Mouse (Mus musculus): ENCODE data around the gene Thtpa. TPM values are rescaled to one million over a fixed set of nuclear protein-coding genes. Genes with fewer than 3 reads are reported as not detected.
A peak's percentile ranks its signal among the peaks of the same experiment; 100 is the strongest.

Thtpa gene
- polyA plus RNA-seq, 1 experiment from 2014 or later = 21.1 TPM

GRCm38 (mm10) chr14:55097646-55098045 is 3.1 kb downstream of the Thtpa start:
- Histone ChIP-seq H3K27me3 (ENCODE audit: control insufficient read depth, insufficient read depth, low read depth, low read length) (no peaks in the 10 kb centered on the region), H3K27ac (ENCODE audit: low read length) (peak overlapping the region; percentile 75), H3K9me3 (ENCODE audit: control insufficient read depth, low read length) (no peaks in the 10 kb centered on the region), H3K9ac (ENCODE audit: low read length) (no peak overlapping the region), H3K4me2 (ENCODE audit: low read depth, low read length) (no peak overlapping the region), H3K36me3 (ENCODE audit: control insufficient read depth, insufficient read depth, low read length) (peaks cover 10% of the 10 kb centered on the region; the same call in 1 of the 2 replicates), H3K4me3 (ENCODE audit: low read length) (no peak overlapping the region), H3K4me1 (replicated peaks; ENCODE audit: control insufficient read depth, insufficient read depth, low read length) (peaks cover 18% of the 10 kb centered on the region)
- WGBS = 64% methylated on average over 10 of the region's 10 CpGs
- no peak for ATAC-seq (ENCODE audit: low read depth)

- Histone ChIP-seq H3K4me1 (replicated peaks; ENCODE audit: control insufficient read depth, insufficient read depth, low read length) (peaks cover 18% of the 10 kb centered on the region), H3K9me3 (ENCODE audit: control insufficient read depth, low read length) (no peaks in the 10 kb centered on the region), H3K4me2 (ENCODE audit: low read depth, low read length) (no peak overlapping the region), H3K4me3 (ENCODE audit: low read length) (no peak overlapping the region), H3K36me3 (ENCODE audit: control insufficient read depth, insufficient read depth, low read length) (peaks cover 10% of the 10 kb centered on the region; the same call in 1 of the 2 replicates), H3K27ac (ENCODE audit: low read length) (peak overlapping the region; percentile 75), H3K27me3 (ENCODE audit: control insufficient read depth, insufficient read depth, low read depth, low read length) (no peaks in the 10 kb centered on the region), H3K9ac (ENCODE audit: low read length) (no peak overlapping the region)
- WGBS = 41% methylated on average over 4 of the region's 4 CpGs
- ATAC-seq (ENCODE audit: low read depth) = peak; percentile 54
These were observed 3.5 kb downstream of the Thtpa start for GRCm38 (mm10) chr14:55098067-55098466.

- ATAC-seq (ENCODE audit: low read depth) = no peak
- Histone ChIP-seq H3K4me2 (ENCODE audit: low read depth, low read length) (no peak overlapping the region), H3K27ac (ENCODE audit: low read length) (no peak overlapping the region), H3K4me1 (replicated peaks; ENCODE audit: control insufficient read depth, insufficient read depth, low read length) (peaks cover 12% of the 10 kb centered on the region), H3K9ac (ENCODE audit: low read length) (no peak overlapping the region), H3K9me3 (ENCODE audit: control insufficient read depth, low read length) (no peaks in the 10 kb centered on the region), H3K4me3 (ENCODE audit: low read length) (no peak overlapping the region), H3K27me3 (ENCODE audit: control insufficient read depth, insufficient read depth, low read depth, low read length) (no peaks in the 10 kb centered on the region), H3K36me3 (ENCODE audit: control insufficient read depth, insufficient read depth, low read length) (peaks cover 10% of the 10 kb centered on the region; the same call in 1 of the 2 replicates)
- WGBS = 48% methylated on average over 4 of the region's 4 CpGs
These were observed 7.0 kb downstream of the Thtpa start for GRCm38 (mm10) chr14:55101592-55101991.

GRCm38 (mm10) chr14:55102253-55102785 is 7.7 kb downstream of the Thtpa start:
- Histone ChIP-seq H3K4me3 (ENCODE audit: low read length) (no peak overlapping the region), H3K4me1 (replicated peaks; ENCODE audit: control insufficient read depth, insufficient read depth, low read length) (peaks cover 12% of the 10 kb centered on the region), H3K9me3 (ENCODE audit: control insufficient read depth, low read length) (no peaks in the 10 kb centered on the region), H3K4me2 (ENCODE audit: low read depth, low read length) (no peak overlapping the region), H3K27me3 (ENCODE audit: control insufficient read depth, insufficient read depth, low read depth, low read length) (no peaks in the 10 kb centered on the region), H3K27ac (ENCODE audit: low read length) (no peak overlapping the region), H3K9ac (ENCODE audit: low read length) (no peak overlapping the region), H3K36me3 (ENCODE audit: control insufficient read depth, insufficient read depth, low read length) (peaks cover 9% of the 10 kb centered on the region; the same call in 1 of the 2 replicates)
- ATAC-seq (ENCODE audit: low read depth) = no peak
- 77% methylated on average over 15 of the region's 15 CpGs for WGBS

- 83% methylated on average over 18 of the region's 18 CpGs for WGBS
- H3K27ac ChIP-seq (ENCODE audit: low read length) = no peak overlapping the region
These were observed 9.8 kb downstream of the Thtpa start for GRCm38 (mm10) chr14:55104365-55104764.

GRCm38 (mm10) chr14:55105386-55105785 is 10.8 kb downstream of the Thtpa start:
- Histone ChIP-seq H3K36me3 (ENCODE audit: control insufficient read depth, insufficient read depth, low read length) (no peaks in the 10 kb centered on the region), H3K9ac (ENCODE audit: low read length) (peak overlapping the region; percentile 77), H3K4me2 (ENCODE audit: low read depth, low read length) (peak overlapping the region; percentile 98), H3K4me1 (replicated peaks; ENCODE audit: control insufficient read depth, insufficient read depth, low read length) (peaks cover 8% of the 10 kb centered on the region), H3K27ac (ENCODE audit: low read length) (no peak overlapping the region), H3K27me3 (ENCODE audit: control insufficient read depth, insufficient read depth, low read depth, low read length) (peaks cover 12% of the 10 kb centered on the region), H3K4me3 (ENCODE audit: low read length) (peak overlapping the region; percentile 64), H3K9me3 (ENCODE audit: control insufficient read depth, low read length) (no peaks in the 10 kb centered on the region)
- peak; percentile 10; the same call in 1 of the 2 replicates for ATAC-seq (ENCODE audit: low read depth)
- 7% methylated on average over 7 of the region's 7 CpGs for WGBS

More at GRCm38 (mm10) chr14:55104365-55104764, 9.8 kb downstream of the Thtpa start:
- peaks cover 8% of the 10 kb centered on the region for H3K4me1 ChIP-seq (replicated peaks; ENCODE audit: control insufficient read depth, insufficient read depth, low read length)
- no peak overlapping the region for H3K4me2 ChIP-seq (ENCODE audit: low read depth, low read length)
- ATAC-seq (ENCODE audit: low read depth) = no peak
- H3K36me3 ChIP-seq (ENCODE audit: control insufficient read depth, insufficient read depth, low read length) = no peaks in the 10 kb centered on the region
- H3K27me3 ChIP-seq (ENCODE audit: control insufficient read depth, insufficient read depth, low read depth, low read length) = peaks cover 3% of the 10 kb centered on the region
- H3K4me3 ChIP-seq (ENCODE audit: low read length) = no peak overlapping the region
- peak overlapping the region; percentile 19; the same call in 1 of the 2 replicates for H3K9ac ChIP-seq (ENCODE audit: low read length)
- H3K9me3 ChIP-seq (ENCODE audit: control insufficient read depth, low read length) = no peaks in the 10 kb centered on the region

- peak within 1 kb of the TSS; percentile 98 for H3K4me2 ChIP-seq (ENCODE audit: low read depth, low read length)
- peaks cover 18% of the 10 kb centered on the region for H3K27me3 ChIP-seq (ENCODE audit: control insufficient read depth, insufficient read depth, low read depth, low read length)
- H3K9me3 ChIP-seq (ENCODE audit: control insufficient read depth, low read length) = no peaks in the 10 kb centered on the region
- H3K4me1 ChIP-seq (replicated peaks; ENCODE audit: control insufficient read depth, insufficient read depth, low read length) = peaks cover 8% of the 10 kb centered on the region
- peak within 1 kb of the TSS; percentile 78 for H3K27ac ChIP-seq (ENCODE audit: low read length)
- H3K9ac ChIP-seq (ENCODE audit: low read length) = peak within 1 kb of the TSS; percentile 77
- H3K36me3 ChIP-seq (ENCODE audit: control insufficient read depth, insufficient read depth, low read length) = no peaks in the 10 kb centered on the region
- WGBS = under 1% methylated on average over 39 of the region's 39 CpGs
- peak; percentile 84 for ATAC-seq (ENCODE audit: low read depth)
- H3K4me3 ChIP-seq (ENCODE audit: low read length) = peak within 1 kb of the TSS; percentile 64
These were observed 11.5 kb downstream of the Thtpa start, which contains the start of gene Ap1g2 for GRCm38 (mm10) chr14:55105836-55106809. TSS of gene Ap1g2 (minus strand) at chr14:55106593.

GRCm38 (mm10) chr14:55106990-55107389 is 12.4 kb downstream of the Thtpa start:
- Histone ChIP-seq H3K4me3 (ENCODE audit: low read length) (no peak overlapping the region), H3K9ac (ENCODE audit: low read length) (no peak overlapping the region), H3K4me1 (replicated peaks; ENCODE audit: control insufficient read depth, insufficient read depth, low read length) (peaks cover 8% of the 10 kb centered on the region), H3K27ac (ENCODE audit: low read length) (no peak overlapping the region), H3K27me3 (ENCODE audit: control insufficient read depth, insufficient read depth, low read depth, low read length) (peaks cover 26% of the 10 kb centered on the region), H3K4me2 (ENCODE audit: low read depth, low read length) (peak overlapping the region; percentile 98; the same call in 1 of the 2 replicates), H3K9me3 (ENCODE audit: control insufficient read depth, low read length) (no peaks in the 10 kb centered on the region), H3K36me3 (ENCODE audit: control insufficient read depth, insufficient read depth, low read length) (no peaks in the 10 kb centered on the region)
- ATAC-seq (ENCODE audit: low read depth) = no peak
- 73% methylated on average over 8 of the region's 8 CpGs for WGBS

Data from lung, embryonic 16.5 days (tissue).